Mouse (Mus musculus): ENCODE measurements around the gene Tmem199. TPM values are rescaled to one million over a fixed set of nuclear protein-coding genes. Genes with fewer than 3 reads are reported as not detected.

Tmem199 gene
- 10 to 100 TPM; 36.5 to 43.8 TPM for polyA plus RNA-seq (2017; shearing (Covaris generic))

DNA sequence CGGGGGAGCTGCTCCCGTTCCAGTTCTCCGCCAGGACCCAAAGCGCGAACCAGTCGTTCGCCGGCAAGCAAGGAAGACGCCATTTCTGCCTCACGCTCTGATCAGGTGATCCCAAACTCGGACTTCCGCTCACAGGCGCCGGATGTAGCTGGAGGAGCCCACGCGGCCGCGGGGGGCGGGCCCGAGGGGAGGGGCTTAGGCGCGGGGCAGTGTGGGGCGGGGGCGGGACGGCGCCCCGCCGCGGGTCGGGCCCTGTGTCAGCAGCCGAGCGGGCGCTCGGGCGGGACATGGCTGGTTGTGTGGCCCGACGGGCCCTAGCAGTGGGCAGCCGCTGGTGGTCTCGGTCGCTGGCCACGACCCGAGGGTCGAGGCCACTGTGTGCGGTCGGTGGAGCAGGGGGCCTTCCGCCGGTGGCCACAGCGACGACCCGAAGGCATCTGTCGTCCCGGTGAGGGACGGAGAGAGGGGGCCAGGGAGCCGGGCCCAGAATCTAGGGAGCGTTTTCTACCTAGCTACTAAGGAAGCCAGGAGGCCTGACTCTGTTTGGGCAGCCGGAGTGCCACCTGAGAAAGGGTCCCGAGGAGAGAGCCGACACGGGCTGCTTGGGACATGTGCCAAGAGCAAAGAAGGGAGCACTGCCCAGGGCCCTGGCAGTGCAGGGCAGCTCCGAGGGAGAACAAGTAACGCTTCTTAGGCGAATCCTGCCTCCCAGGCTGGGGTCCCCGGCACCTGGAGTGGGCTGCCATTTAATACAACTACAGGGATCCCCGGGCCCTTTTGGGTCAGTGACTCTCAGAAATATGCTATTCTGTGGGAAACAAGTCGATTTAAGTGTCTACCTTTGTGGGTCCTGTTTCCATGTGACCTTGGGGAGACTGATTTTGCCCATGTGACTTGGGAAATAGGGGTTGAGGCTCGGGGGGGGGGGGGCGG lies at the start of gene Tmem199, which contains the start of gene Poldip2:
Tmem199 (minus strand) TSS at position 148 of the 933 bp plus-strand sequence.
Poldip2 (plus strand) TSS at position 169 of the 933 bp plus-strand sequence.

DNA sequence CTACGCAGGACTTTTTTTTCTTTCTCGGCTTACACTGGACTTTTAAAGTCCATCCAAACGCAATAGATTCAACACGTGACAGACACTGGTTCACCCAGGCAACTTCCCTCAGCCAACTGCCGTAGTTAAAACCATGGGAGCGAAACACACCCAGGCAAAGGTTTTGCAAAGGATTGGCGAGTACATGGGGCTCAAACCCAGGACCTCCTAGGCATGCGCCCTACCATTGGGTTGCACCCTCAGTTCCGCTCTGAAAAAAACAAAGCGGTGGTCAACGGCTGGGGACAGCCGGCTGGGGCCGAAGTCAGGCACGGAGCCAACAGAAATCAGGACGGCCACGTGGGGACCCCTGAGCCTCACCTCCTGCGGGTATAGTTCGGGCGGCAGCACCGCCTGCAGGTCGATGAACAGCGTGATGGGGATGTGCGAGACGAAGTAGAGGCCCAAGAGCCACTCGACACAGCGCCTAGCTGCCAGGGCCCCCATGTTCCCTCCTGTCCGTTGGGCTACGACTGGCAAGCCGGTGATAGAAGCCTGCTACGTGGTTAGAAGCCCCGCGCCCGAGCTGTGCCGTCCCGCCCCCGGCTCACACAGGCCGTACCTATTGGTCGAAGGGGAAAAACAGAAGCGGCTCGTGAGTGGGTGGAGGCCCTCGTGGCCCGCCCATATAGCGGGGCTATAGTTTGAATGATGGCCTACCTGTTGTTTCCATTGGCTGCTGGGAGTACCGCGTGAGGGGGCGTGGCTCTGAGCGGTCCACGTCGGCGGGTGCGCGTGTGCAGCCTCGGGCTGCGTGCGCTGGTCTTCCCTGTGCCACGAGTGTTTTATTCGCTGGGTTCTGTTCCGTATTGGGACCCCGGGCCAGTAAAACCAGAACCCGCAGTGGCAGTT lies 38.4 kb upstream of the Tmem199 start, which contains the start of gene Tmem97:
Tmem97 (minus strand) TSS at position 610 of the 891 bp plus-strand sequence.

DNA sequence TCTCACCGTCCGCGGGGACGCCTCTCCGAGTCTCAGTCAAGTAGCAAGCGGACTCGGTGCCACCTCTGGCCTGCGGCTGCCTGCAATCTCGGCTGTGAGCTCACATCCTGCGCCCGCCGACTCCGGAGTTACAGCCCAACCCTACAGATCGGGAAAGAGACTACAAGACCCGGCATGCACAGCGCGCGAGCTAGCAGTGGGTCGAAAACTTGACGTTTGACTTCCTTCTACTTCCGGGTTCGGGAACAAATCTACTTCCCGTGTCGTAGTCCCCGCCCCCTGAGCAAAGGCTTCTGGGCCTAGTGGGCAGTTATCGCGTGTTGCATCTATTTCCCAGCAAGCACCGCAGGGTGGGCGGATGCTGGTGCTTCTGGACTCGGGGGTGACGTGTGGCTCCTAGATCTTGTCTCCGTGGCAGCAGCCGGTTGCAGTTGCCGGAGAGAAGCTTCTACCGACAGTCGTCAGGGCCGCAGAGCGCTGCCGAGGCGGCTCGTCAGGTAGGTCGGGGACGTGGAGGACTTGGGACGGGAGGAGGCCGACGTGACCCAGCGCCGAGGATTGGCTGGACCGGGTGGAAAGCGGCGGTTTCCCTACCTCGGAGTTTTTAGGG lies 24.2 kb upstream of the Tmem199 start, which contains the start of the genes Tnfaip1 and Ift20:
Tnfaip1 (minus strand) TSS at position 253 of the 610 bp plus-strand sequence.
Ift20 (plus strand) TSS at position 282 of the 610 bp plus-strand sequence.

DNA sequence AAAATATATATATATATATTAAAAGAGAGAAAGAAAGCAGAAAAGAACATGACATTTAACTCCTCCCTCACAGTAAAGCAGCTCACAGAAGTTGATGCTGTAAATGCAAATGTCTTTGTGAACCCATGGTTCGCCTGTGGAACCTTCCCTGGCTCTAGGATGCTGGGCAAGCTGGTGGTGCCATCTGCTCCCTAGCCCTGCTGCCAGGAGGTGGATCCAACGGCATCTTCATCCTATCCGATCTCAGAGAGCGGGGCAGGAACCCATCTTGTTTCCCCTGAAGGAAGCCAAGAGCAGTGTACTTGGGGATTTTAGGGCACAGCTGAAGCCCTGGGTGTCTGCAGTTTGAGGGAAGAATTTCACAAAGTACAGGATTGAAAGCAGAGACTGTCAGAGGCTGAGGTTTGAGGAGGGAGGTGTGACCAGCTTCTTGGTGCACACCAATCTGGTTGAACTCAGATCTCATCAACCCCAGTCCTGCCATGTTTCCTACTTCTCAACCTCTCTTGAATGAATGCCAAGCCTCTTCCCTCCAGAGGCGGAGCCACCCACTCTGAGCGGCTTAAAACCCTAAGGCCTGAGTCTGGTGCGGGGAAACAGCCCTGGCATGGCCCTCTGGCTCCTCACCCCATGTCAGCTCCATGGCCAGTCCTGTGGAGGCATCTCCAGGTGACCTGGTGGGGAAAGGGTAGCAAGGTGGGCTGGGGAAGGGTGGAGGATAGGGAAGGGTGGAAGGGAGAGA lies 8.9 kb downstream of the Tmem199 start, which contains the start of gene Sebox:
Sebox (plus strand) TSS at position 539 of the 742 bp plus-strand sequence.

DNA sequence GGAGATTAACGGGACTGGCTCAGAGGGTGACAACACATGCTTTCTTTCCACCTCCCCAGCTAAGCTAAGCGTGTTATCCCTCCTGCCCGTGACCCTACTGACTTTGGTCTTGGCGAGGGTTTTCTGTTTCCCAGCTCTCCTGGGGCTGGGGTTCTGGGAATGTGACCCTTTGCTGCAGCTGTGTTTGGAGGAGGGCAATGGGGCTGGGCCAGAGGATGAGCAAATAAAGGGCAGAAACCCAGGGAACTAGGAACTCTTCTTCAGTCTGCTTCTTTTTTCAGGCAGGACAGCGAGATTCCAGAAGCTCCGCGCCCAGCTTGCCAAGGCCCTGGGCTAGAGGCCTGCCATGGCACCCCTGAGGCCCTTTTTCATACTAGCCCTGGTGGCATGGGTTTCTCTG lies 13.0 kb downstream of the Tmem199 start, which contains the start of gene Vtn:
Vtn (plus strand) TSS at position 88 of the 400 bp plus-strand sequence.

GRCm38 (mm10) chr11:78497544-78498522 lies 14.1 kb downstream of the Tmem199 start, which contains the start of gene Sarm1:
TSS of gene Sarm1 (minus strand) at chr11:78497754.

GRCm38 (mm10) chr11:78465568-78466180 lies 46.3 kb downstream of the Tmem199 start, which contains the start of gene Slc46a1:
TSS of gene Slc46a1 (plus strand) at chr11:78465697.

Other genes starting within 250 kb of the Tmem199 start
- under 1 TPM; 0.27 to 0.36 TPM for gene BC030499, start 221.3 kb downstream of the Tmem199 start, polyA plus RNA-seq (2017; shearing (Covaris generic))
- gene Spag5, start 210.6 kb downstream of the Tmem199 start, polyA plus RNA-seq (2017; shearing (Covaris generic)): 1 to 10 TPM; 5.3 to 6.0 TPM
- 10 to 100 TPM in 1 of 2 experiments, 1 to 10 TPM in 1; 2.4 to 12.9 TPM for gene Aldoc, start 189.2 kb downstream of the Tmem199 start, polyA plus RNA-seq (2017; shearing (Covaris generic))
- gene Pigs, start 183.8 kb downstream of the Tmem199 start, polyA plus RNA-seq (2017; shearing (Covaris generic)): 100 to 1,000 TPM in 1 of 2 experiments, 10 to 100 TPM in 1; 70.7 to 114 TPM
- gene Unc119, start 168.7 kb downstream of the Tmem199 start, polyA plus RNA-seq (2017; shearing (Covaris generic)): 100 to 1,000 TPM in 1 of 2 experiments, 10 to 100 TPM in 1; 57.5 to 101 TPM
- gene Foxn1, start 125.6 kb downstream of the Tmem199 start, polyA plus RNA-seq (2017; shearing (Covaris generic)): not detected
- gene Slc13a2, start 90.0 kb downstream of the Tmem199 start, polyA plus RNA-seq (2017; shearing (Covaris generic)): not detected
- gene Slc46a1, start 46.5 kb downstream of the Tmem199 start, polyA plus RNA-seq (2017; shearing (Covaris generic)): 1 to 10 TPM in 1 of 2 experiments, under 1 TPM in 1; 0.78 to 1.3 TPM
- gene Sarm1, start 14.4 kb downstream of the Tmem199 start, polyA plus RNA-seq (2017; shearing (Covaris generic)): 1 to 10 TPM; 1.8 to 2.3 TPM
- not detected for gene Vtn, start 13.1 kb downstream of the Tmem199 start, polyA plus RNA-seq (2017; shearing (Covaris generic))
- under 1 TPM in 1 of 2 experiments, not detected in 1; 0.34 TPM for gene Sebox, start 8.7 kb downstream of the Tmem199 start, polyA plus RNA-seq (2017; shearing (Covaris generic))
- 10 to 100 TPM; 37.7 to 57.4 TPM for gene Poldip2, start within 50 bp of the Tmem199 start, polyA plus RNA-seq (2017; shearing (Covaris generic))
- 10 to 100 TPM; 11.1 to 19.9 TPM for gene Tnfaip1, start 24.2 kb upstream of the Tmem199 start, polyA plus RNA-seq (2017; shearing (Covaris generic))
- gene Ift20, start 24.2 kb upstream of the Tmem199 start, polyA plus RNA-seq (2017; shearing (Covaris generic)): 100 to 1,000 TPM; 104 to 119 TPM
- 10 to 100 TPM; 10.6 to 14.5 TPM for gene Tmem97, start 38.6 kb upstream of the Tmem199 start, polyA plus RNA-seq (2017; shearing (Covaris generic))
- 10 to 100 TPM; 15.2 to 16.4 TPM for gene Nlk, start 185.2 kb upstream of the Tmem199 start, polyA plus RNA-seq (2017; shearing (Covaris generic))
- gene Ccnq, start 239.6 kb upstream of the Tmem199 start, polyA plus RNA-seq (2017; shearing (Covaris generic)): 10 to 100 TPM; 32.1 to 47.6 TPM